ENCODE assay signal across 27 mouse cellular contexts in the genomic region with DNA sequence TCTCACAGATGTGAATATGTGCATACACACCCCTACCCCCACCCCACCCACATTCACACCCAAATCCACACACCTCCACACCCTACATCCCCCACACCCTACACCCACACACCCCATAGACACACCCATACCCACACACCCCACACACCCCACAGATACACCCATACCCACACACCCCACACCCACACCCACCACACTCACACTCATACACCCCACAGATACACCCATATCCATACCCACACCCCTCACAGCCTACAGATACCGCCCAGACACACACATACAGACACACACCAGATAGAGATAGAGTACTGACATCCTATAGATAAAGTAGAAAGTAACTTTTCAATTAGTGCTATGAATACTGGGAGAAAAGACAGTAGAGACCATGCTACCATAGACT.
DNase-seq lines count a peak whose midpoint lies in the region; ATAC-seq and TF ChIP-seq lines count a peak whose summit lies in the region.
"Had no signal": no experiment of that assay in that cellular context is flagged by ENCODE, and none has a peak within 500 bp of the region (broad histone marks: within the 10 kb centered on the region; RNA-seq: fewer than 3 reads in every experiment).

No protein-coding gene starts in this region.

- no peaks in the 10 kb centered on the region for H3K36me3 ChIP-seq in embryonic facial prominence, embryonic 11.5 days (replicated peaks; ENCODE audit: control insufficient read depth, insufficient read depth, low read depth, low read length)
- no peaks in the 10 kb centered on the region for H3K36me3 ChIP-seq in embryonic facial prominence, embryonic 10.5 days (replicated peaks)
- H3K36me3 ChIP-seq in hindbrain, embryonic 11.5 days (ENCODE audit: control insufficient read depth, insufficient read depth, low read length) = no peaks in the 10 kb centered on the region
- H3K36me3 ChIP-seq in hindbrain, embryonic 10.5 days = no peaks in the 10 kb centered on the region
- H3K36me3 ChIP-seq in stomach, embryonic 16.5 days (ENCODE audit: control insufficient read depth, insufficient read depth, low read length) = no peaks in the 10 kb centered on the region
- H3K36me3 ChIP-seq in stomach, postnatal 0 days (ENCODE audit: control insufficient read depth, insufficient read depth, low read length) = no peaks in the 10 kb centered on the region
- H3K36me3 ChIP-seq: embryonic facial prominence, embryonic 13.5 days; embryonic facial prominence, embryonic 15.5 days; forebrain, embryonic 10.5 days; forebrain, embryonic 12.5 days; G1E had no signal

- no peaks in the 10 kb centered on the region for H3K9me3 ChIP-seq in embryonic facial prominence, embryonic 11.5 days (replicated peaks; ENCODE audit: control insufficient read depth, low read length)
- no peaks in the 10 kb centered on the region for H3K9me3 ChIP-seq in embryonic facial prominence, embryonic 10.5 days
- no peaks in the 10 kb centered on the region for H3K9me3 ChIP-seq in hindbrain, embryonic 11.5 days (ENCODE audit: control insufficient read depth, low read length)
- no peaks in the 10 kb centered on the region for H3K9me3 ChIP-seq in hindbrain, embryonic 10.5 days
- H3K9me3 ChIP-seq in stomach, embryonic 16.5 days (replicated peaks; ENCODE audit: control insufficient read depth, low read length) = no peaks in the 10 kb centered on the region
- no peaks in the 10 kb centered on the region for H3K9me3 ChIP-seq in stomach, postnatal 0 days (ENCODE audit: control insufficient read depth, low read length)
- H3K9me3 ChIP-seq: embryonic facial prominence, embryonic 13.5 days; embryonic facial prominence, embryonic 15.5 days; forebrain, embryonic 10.5 days; forebrain, embryonic 12.5 days; G1E had no signal

- H3K9ac ChIP-seq in embryonic facial prominence, embryonic 11.5 days (replicated peaks; ENCODE audit: low read length) = no peak overlapping the region
- no peak overlapping the region for H3K9ac ChIP-seq in hindbrain, embryonic 11.5 days (ENCODE audit: low read depth, low read length)
- no peak overlapping the region for H3K9ac ChIP-seq in stomach, embryonic 16.5 days (ENCODE audit: low read length)
- no peak overlapping the region for H3K9ac ChIP-seq in stomach, postnatal 0 days (ENCODE audit: low read length)
- H3K9ac ChIP-seq: embryonic facial prominence, embryonic 13.5 days; embryonic facial prominence, embryonic 15.5 days; forebrain, embryonic 12.5 days had no signal

- WGBS in embryonic facial prominence, embryonic 11.5 days = 88% methylated on average over 1 of the region's 1 CpGs
- 90% methylated on average over 1 of the region's 1 CpGs for WGBS in embryonic facial prominence, embryonic 10.5 days
- 100% methylated on average over 1 of the region's 1 CpGs for WGBS in hindbrain, embryonic 11.5 days
- 90% methylated on average over 1 of the region's 1 CpGs for WGBS in hindbrain, embryonic 10.5 days
- 82% methylated on average over 1 of the region's 1 CpGs for WGBS in stomach, embryonic 16.5 days
- WGBS in stomach, postnatal 0 days = 81% methylated on average over 1 of the region's 1 CpGs

- no peak for TF ChIP-seq EP300 in stomach, postnatal 0 days (optimal IDR thresholded peaks at IDR 0.05)

- H3K4me3 ChIP-seq in embryonic facial prominence, embryonic 11.5 days (ENCODE audit: low read depth, low read length) = no peak overlapping the region
- H3K4me3 ChIP-seq in embryonic facial prominence, embryonic 10.5 days = no peak overlapping the region
- H3K4me3 ChIP-seq in hindbrain, embryonic 11.5 days (ENCODE audit: low read depth, low read length) = no peak overlapping the region
- no peak overlapping the region for H3K4me3 ChIP-seq in hindbrain, embryonic 10.5 days
- no peak overlapping the region for H3K4me3 ChIP-seq in stomach, embryonic 16.5 days (replicated peaks; ENCODE audit: low read length)
- no peak overlapping the region for H3K4me3 ChIP-seq in stomach, postnatal 0 days (ENCODE audit: low read depth, low read length)
- H3K4me3 ChIP-seq: embryonic facial prominence, embryonic 13.5 days; embryonic facial prominence, embryonic 15.5 days; erythroblast, embryonic 14.5 days; forebrain, embryonic 10.5 days; forebrain, embryonic 12.5 days had no signal

- no peaks in the 10 kb centered on the region for H3K4me1 ChIP-seq in embryonic facial prominence, embryonic 11.5 days (ENCODE audit: control insufficient read depth, insufficient read depth, low read length)
- peaks cover 5% of the 10 kb centered on the region; the same call in 1 of the 2 replicates for H3K4me1 ChIP-seq in embryonic facial prominence, embryonic 10.5 days
- no peaks in the 10 kb centered on the region for H3K4me1 ChIP-seq in hindbrain, embryonic 11.5 days (replicated peaks; ENCODE audit: control insufficient read depth, insufficient read depth, low read length)
- H3K4me1 ChIP-seq in hindbrain, embryonic 10.5 days (replicated peaks) = peaks cover 4% of the 10 kb centered on the region; the same call in 1 of the 2 replicates
- H3K4me1 ChIP-seq in stomach, embryonic 16.5 days (ENCODE audit: control insufficient read depth, insufficient read depth, low read length) = no peaks in the 10 kb centered on the region
- H3K4me1 ChIP-seq in stomach, postnatal 0 days (replicated peaks; ENCODE audit: control insufficient read depth, insufficient read depth) = no peaks in the 10 kb centered on the region
- H3K4me1 ChIP-seq: forebrain, embryonic 12.5 days had no signal

- H3K27ac ChIP-seq in embryonic facial prominence, embryonic 11.5 days (replicated peaks; ENCODE audit: low read depth, low read length) = no peak overlapping the region
- H3K27ac ChIP-seq in embryonic facial prominence, embryonic 10.5 days (replicated peaks) = no peak overlapping the region
- no peak overlapping the region for H3K27ac ChIP-seq in hindbrain, embryonic 11.5 days (ENCODE audit: low read depth, low read length)
- no peak overlapping the region for H3K27ac ChIP-seq in hindbrain, embryonic 10.5 days
- no peak overlapping the region for H3K27ac ChIP-seq in stomach, embryonic 16.5 days (ENCODE audit: low read length)
- no peak overlapping the region for H3K27ac ChIP-seq in stomach, postnatal 0 days (replicated peaks)
- H3K27ac ChIP-seq: embryonic facial prominence, embryonic 13.5 days; embryonic facial prominence, embryonic 15.5 days; forebrain, embryonic 10.5 days; forebrain, embryonic 12.5 days had no signal

- DNase-seq in embryonic facial prominence, embryonic 11.5 days (ENCODE audit: low spot score) = no peak
- DNase-seq in embryonic facial prominence, embryonic 10.5 days (ENCODE audit: low spot score) = no peak
- no peak for DNase-seq in hindbrain, embryonic 11.5 days (ENCODE audit: low spot score)
- no peak for DNase-seq in hindbrain, embryonic 10.5 days (ENCODE audit: low spot score)
- DNase-seq in stomach, postnatal 0 days (ENCODE audit: low spot score) = no peak
- DNase-seq: adrenal gland, adult 8-10 months; adrenal gland, postnatal 14 days; adrenal gland, postnatal 36 days; B cell, adult 2 months; cerebellum, adult 11-12 months; cerebellum, adult 2 months; cerebellum, adult 9-10 months; cerebellum, postnatal 10 days; cerebellum, postnatal 25 days had no signal

- no peak for TF ChIP-seq CTCF in stomach, postnatal 0 days (IDR thresholded peaks at IDR 0.05; ENCODE audit: low read depth)

- no peaks in the 10 kb centered on the region for H3K27me3 ChIP-seq in embryonic facial prominence, embryonic 11.5 days (ENCODE audit: control insufficient read depth, insufficient read depth, low read length)
- H3K27me3 ChIP-seq in embryonic facial prominence, embryonic 10.5 days (replicated peaks; ENCODE audit: low read depth, poor library complexity, severe bottlenecking) = no peaks in the 10 kb centered on the region
- no peaks in the 10 kb centered on the region for H3K27me3 ChIP-seq in hindbrain, embryonic 11.5 days (ENCODE audit: control insufficient read depth, insufficient read depth, low read length)
- no peaks in the 10 kb centered on the region for H3K27me3 ChIP-seq in hindbrain, embryonic 10.5 days (ENCODE audit: insufficient read depth, poor library complexity, severe bottlenecking)
- no peaks in the 10 kb centered on the region for H3K27me3 ChIP-seq in stomach, embryonic 16.5 days (ENCODE audit: control insufficient read depth, insufficient read depth, low read length)
- no peaks in the 10 kb centered on the region for H3K27me3 ChIP-seq in stomach, postnatal 0 days (ENCODE audit: control insufficient read depth, insufficient read depth, low read length)
- H3K27me3 ChIP-seq: CH12.LX; embryonic facial prominence, embryonic 13.5 days; embryonic facial prominence, embryonic 15.5 days; forebrain, embryonic 12.5 days; Patski had no signal

- H3K4me2 ChIP-seq in embryonic facial prominence, embryonic 11.5 days (ENCODE audit: low read depth, low read length) = no peak overlapping the region
- no peak overlapping the region for H3K4me2 ChIP-seq in hindbrain, embryonic 11.5 days (replicated peaks; ENCODE audit: low read depth, low read length)
- no peak overlapping the region for H3K4me2 ChIP-seq in stomach, embryonic 16.5 days (ENCODE audit: low read depth, low read length)
- no peak overlapping the region for H3K4me2 ChIP-seq in stomach, postnatal 0 days (replicated peaks; ENCODE audit: low read depth)
- H3K4me2 ChIP-seq: embryonic facial prominence, embryonic 13.5 days; embryonic facial prominence, embryonic 15.5 days; forebrain, embryonic 12.5 days had no signal

- ATAC-seq in embryonic facial prominence, embryonic 11.5 days (replicated peaks; ENCODE audit: insufficient number of reproducible peaks, low FRiP score, low TSS enrichment, low read depth) = peak; percentile 70; the same call in 1 of the 2 replicates
- 0 out of 2 replicates have a peak, but pooled peaks have one; percentile 40 for ATAC-seq in hindbrain, embryonic 11.5 days (ENCODE audit: low FRiP score)
- ATAC-seq in stomach, embryonic 16.5 days (ENCODE audit: insufficient read depth, low FRiP score) = peak; percentile 33; the same call in 1 of the 2 replicates
- no peak for ATAC-seq in stomach, postnatal 0 days (ENCODE audit: low FRiP score, low TSS enrichment)
- ATAC-seq: activated CD4-positive, CD25-positive, alpha-beta regulatory T cell, adult 4 months; CD4-positive, CD25-positive, alpha-beta regulatory T cell, adult 4 months; forebrain, embryonic 14.5 days; forebrain, embryonic 16.5 days; Patski had no signal
